Mouse (Mus musculus) CH12F3 (cell line): ENCODE data around the gene Cacna1g.
"Not testable (repeated sequence)": the region's sequence is repeated elsewhere in the genome, so short reads cannot be mapped to it uniquely, and the experiment has no call there.

Source experiments
- in situ Hi-C: fragments of 300-500 bp; cut with MboI; formaldehyde crosslinking; loops from 2 replicates; pipeline ENCODE4 v1.14.3; 2020; ENCODE audit warnings: low sequenced_read_pairs

The Cacna1g gene

GRCm38 (mm10) chr11:94407803-94408321, 66.1 kb downstream of the Cacna1g start:
- in situ Hi-C loops, result no loop called here

- in situ Hi-C loops, result no loop called here
Observed at GRCm38 (mm10) chr11:94405348-94405747, 68.7 kb downstream of the Cacna1g start.

- in situ Hi-C loops, result no loop called here
Observed at GRCm38 (mm10) chr11:94404641-94405260, 69.2 kb downstream of the Cacna1g start.

GRCm38 (mm10) chr11:94404178-94404577, 69.8 kb downstream of the Cacna1g start:
- in situ Hi-C loops, result no loop called here

GRCm38 (mm10) chr11:94403757-94404156, 70.2 kb downstream of the Cacna1g start:
- in situ Hi-C loops, result no loop called here

GRCm38 (mm10) chr11:94402731-94403130, 71.3 kb downstream of the Cacna1g start:
- in situ Hi-C loops, result no loop called here

GRCm38 (mm10) chr11:94402029-94402428, 72.0 kb downstream of the Cacna1g start:
- in situ Hi-C loops, result not testable (repeated sequence)

- in situ Hi-C loops, result no loop called here
Observed at GRCm38 (mm10) chr11:94400996-94401395, 73.0 kb downstream of the Cacna1g start.

GRCm38 (mm10) chr11:94394107-94394506, 79.9 kb downstream of the Cacna1g start:
- in situ Hi-C loops, result no loop called here

GRCm38 (mm10) chr11:94393490-94393889, 80.5 kb downstream of the Cacna1g start:
- in situ Hi-C loops, result not testable (repeated sequence)

GRCm38 (mm10) chr11:94392672-94393109, 81.3 kb downstream of the Cacna1g start, which contains the start of gene Abcc3:
Gene Abcc3, minus strand, starts transcription at chr11:94392997.
- in situ Hi-C loops, result no loop called here

GRCm38 (mm10) chr11:94391661-94392060, 82.3 kb downstream of the Cacna1g start:
- in situ Hi-C loops, result no loop called here

GRCm38 (mm10) chr11:94390825-94391224, 83.2 kb downstream of the Cacna1g start:
- in situ Hi-C loops, result no loop called here

GRCm38 (mm10) chr11:94389724-94390396, 84.1 kb downstream of the Cacna1g start:
- in situ Hi-C loops, result no loop called here

- in situ Hi-C loops, result no loop called here
Observed at GRCm38 (mm10) chr11:94389021-94389420, 85.0 kb downstream of the Cacna1g start.

- in situ Hi-C loops, result no loop called here
Observed at GRCm38 (mm10) chr11:94387756-94388155, 86.2 kb downstream of the Cacna1g start.

- in situ Hi-C loops, result no loop called here
Observed at GRCm38 (mm10) chr11:94385977-94386771, 87.8 kb downstream of the Cacna1g start.

- in situ Hi-C loops, result no loop called here
Observed at GRCm38 (mm10) chr11:94379736-94380135, 94.3 kb downstream of the Cacna1g start.

- in situ Hi-C loops, result no loop called here
Observed at GRCm38 (mm10) chr11:94379061-94379460, 94.9 kb downstream of the Cacna1g start.

- in situ Hi-C loops, result no loop called here
Observed at GRCm38 (mm10) chr11:94374276-94374948, 99.6 kb downstream of the Cacna1g start.

GRCm38 (mm10) chr11:94370809-94371208, 103.2 kb downstream of the Cacna1g start:
- in situ Hi-C loops, result no loop called here
